Mouse (Mus musculus) forebrain, embryonic 16.5 days (tissue): ENCODE data around the gene Gse1. TPM values are rescaled to one million over a fixed set of nuclear protein-coding genes. Genes with fewer than 3 reads are reported as not detected.
A peak's percentile ranks its signal among the peaks of the same experiment; 100 is the strongest.

Experiments
- ATAC-seq: fragments of 200-750 bp; cut with Nextera tagmentation; 2 replicates; pipeline ENCODE4 v1.8.0; 2017; ENCODE audit warnings: mild to moderate bottlenecking, moderate library complexity
- H3K27ac ChIP-seq: fragments of 300-500 bp; sonication (generic); 2 replicates; pipeline ENCODE4 v1.5.1; 2014; ENCODE audit warnings: low read length, control low read depth
- H3K27me3 ChIP-seq: fragments of 300-500 bp; sonication (generic); replicated peaks from 2 replicates; pipeline ENCODE4 v1.6.1; 2014; ENCODE audit warnings: low read length; ENCODE audit not compliant: control insufficient read depth, insufficient read depth
- H3K36me3 ChIP-seq: fragments of 300-500 bp; sonication (generic); 2 replicates; pipeline ENCODE4 v1.6.1; 2014; ENCODE audit not compliant: control insufficient read depth, insufficient read depth
- H3K4me1 ChIP-seq: fragments of 300-500 bp; sonication (generic); replicated peaks from 2 replicates; pipeline ENCODE4 v1.6.1; 2014; ENCODE audit warnings: low read length; ENCODE audit not compliant: control insufficient read depth, insufficient read depth
- H3K4me2 ChIP-seq: fragments of 300-500 bp; sonication (generic); 2 replicates; pipeline ENCODE4 v1.6.1; 2014; ENCODE audit warnings: mild to moderate bottlenecking, low read length, control low read depth
- H3K4me3 ChIP-seq: fragments of 300-500 bp; sonication (generic); replicated peaks from 2 replicates; pipeline ENCODE4 v1.5.1; 2014; ENCODE audit warnings: mild to moderate bottlenecking, low read length, control low read depth
- H3K9ac ChIP-seq: fragments of 300-500 bp; sonication (generic); replicated peaks from 2 replicates; pipeline ENCODE4 v1.6.1; 2014; ENCODE audit warnings: low read depth, low read length, control low read depth
- H3K9me3 ChIP-seq: fragments of 300-500 bp; sonication (generic); 2 replicates; pipeline ENCODE4 v1.6.1; 2016; ENCODE audit warnings: low read length; ENCODE audit not compliant: control insufficient read depth
- WGBS: fragments of 180-500 bp; shearing (Covaris S2); extraction: QIAGEN DNeasy Blood & Tissue Kit; methylation state at CpG from one replicate; pipeline ENCODE4 v1.1.7; 2014; 5-methylcytosine and 5-hydroxymethylcytosine counted together
- polyA plus RNA-seq: library from polyadenylated mRNA; unstranded; fragments of >200 nt; fragmentation: Nextera tagmentation; extraction: Ambion mirVana; gene quantifications from 2 replicates; pipeline ENCODE4 v1.2.1, GENCODE M21; 2015

Gene Gse1
- polyA plus RNA-seq, 1 experiment from 2014 or later = 34.9 TPM

GRCm38 (mm10) chr8:120505619-120506310 is 277.5 kb downstream of the Gse1 start:
- no peaks in the 10 kb centered on the region for H3K36me3 ChIP-seq
- peaks cover 88% of the 10 kb centered on the region for H3K4me1 ChIP-seq
- H3K27ac ChIP-seq = peak overlapping the region; percentile 86
- WGBS = 5% methylated on average over 23 of the region's 23 CpGs
- ATAC-seq = no peak
- H3K9ac ChIP-seq = peak overlapping the region; percentile 63
- no peaks in the 10 kb centered on the region for H3K27me3 ChIP-seq
- H3K4me3 ChIP-seq = peak overlapping the region; percentile 33; the same call in 1 of the 2 replicates
- H3K4me2 ChIP-seq = peak overlapping the region; percentile 63
- no peaks in the 10 kb centered on the region for H3K9me3 ChIP-seq

- no peaks in the 10 kb centered on the region for H3K36me3 ChIP-seq
- ATAC-seq = no peak
- H3K9me3 ChIP-seq = no peaks in the 10 kb centered on the region
- no peak overlapping the region for H3K4me3 ChIP-seq
- no peak overlapping the region for H3K27ac ChIP-seq
- H3K9ac ChIP-seq = no peak overlapping the region
- H3K27me3 ChIP-seq = no peaks in the 10 kb centered on the region
- WGBS = 47% methylated on average over 2 of the region's 2 CpGs
- H3K4me1 ChIP-seq = peaks cover 88% of the 10 kb centered on the region
- H3K4me2 ChIP-seq = no peak overlapping the region
These were observed 278.3 kb downstream of the Gse1 start for GRCm38 (mm10) chr8:120506562-120506961.

DNA sequence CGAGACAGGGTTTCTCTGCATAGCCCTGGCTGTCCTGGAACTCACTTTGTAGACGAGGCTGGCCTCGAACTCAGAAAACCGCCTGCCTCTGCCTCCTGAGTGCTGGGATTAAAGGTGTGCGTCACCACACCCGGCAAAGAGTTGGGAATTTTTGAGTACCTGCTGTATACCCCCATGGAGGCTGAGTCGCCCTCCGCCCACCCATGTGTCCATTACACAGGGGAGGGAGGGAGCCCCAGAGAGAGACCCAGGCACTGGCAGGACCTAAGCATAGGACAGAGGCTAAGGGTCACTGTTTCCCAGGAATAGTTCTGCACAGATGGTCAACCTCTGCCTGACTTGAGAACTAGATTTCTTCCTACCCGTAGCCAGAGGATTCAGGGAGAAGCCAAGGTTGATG is 279.0 kb downstream of the Gse1 start:
- no peak for ATAC-seq
- 87% methylated on average over 9 of the region's 9 CpGs for WGBS
- Histone ChIP-seq H3K4me3 (no peak overlapping the region), H3K9ac (no peak overlapping the region), H3K27me3 (no peaks in the 10 kb centered on the region), H3K36me3 (no peaks in the 10 kb centered on the region), H3K9me3 (no peaks in the 10 kb centered on the region), H3K4me2 (no peak overlapping the region), H3K27ac (no peak overlapping the region), H3K4me1 (peaks cover 94% of the 10 kb centered on the region)

DNA sequence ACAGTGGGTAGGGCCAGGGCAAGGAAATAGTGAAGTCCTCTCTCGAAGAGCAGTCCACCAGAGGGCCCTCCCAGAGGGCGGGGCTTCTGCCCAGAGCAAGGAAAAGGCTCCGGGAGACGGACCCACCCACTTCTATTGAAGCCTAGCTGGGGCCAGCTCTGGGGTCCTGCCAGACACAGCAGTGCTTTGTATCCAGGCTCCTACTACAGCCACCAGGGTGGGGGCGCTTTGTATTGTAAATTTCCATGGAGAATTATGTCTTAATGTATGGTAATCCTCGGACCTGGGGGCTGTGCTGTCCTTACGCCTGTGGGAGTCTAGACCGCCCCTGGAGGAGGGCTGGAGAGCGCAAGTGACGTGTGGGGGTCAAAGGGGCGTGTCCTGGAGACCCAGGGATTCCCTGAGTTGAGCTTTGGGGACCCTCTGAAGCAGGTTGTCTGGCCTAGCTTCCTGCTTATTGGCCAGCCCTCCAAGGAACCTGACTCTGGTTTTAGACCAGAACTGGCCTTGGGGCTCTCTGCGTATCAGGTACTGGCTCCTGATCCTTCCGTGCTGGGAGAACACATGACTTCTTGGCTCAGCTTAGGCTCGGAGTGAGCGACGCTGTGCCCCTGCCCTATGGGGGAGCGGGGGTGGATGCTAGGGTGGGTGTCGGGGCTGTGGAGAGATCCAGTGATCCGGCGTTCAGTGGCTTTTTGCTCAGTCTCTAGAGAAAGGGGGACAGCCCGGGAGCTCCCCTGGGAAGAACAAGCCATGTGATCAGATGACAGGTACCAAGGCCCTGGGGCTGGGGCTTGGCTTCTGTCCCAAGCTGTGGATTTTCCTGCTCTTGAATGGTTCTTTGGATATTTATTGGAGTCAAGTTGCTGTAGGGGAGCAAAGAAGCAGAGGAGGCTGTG is 281.1 kb downstream of the Gse1 start:
- Histone ChIP-seq H3K27me3 (no peaks in the 10 kb centered on the region), H3K9me3 (no peaks in the 10 kb centered on the region), H3K4me3 (no peak overlapping the region), H3K9ac (peak overlapping the region; percentile 33), H3K27ac (0 out of 2 replicates have a peak overlapping the region, but pooled peaks have one; percentile 3), H3K36me3 (no peaks in the 10 kb centered on the region), H3K4me2 (peak overlapping the region; percentile 27), H3K4me1 (peaks cover 95% of the 10 kb centered on the region)
- WGBS = 2% methylated on average over 21 of the region's 21 CpGs
- ATAC-seq = peak; percentile 57

DNA sequence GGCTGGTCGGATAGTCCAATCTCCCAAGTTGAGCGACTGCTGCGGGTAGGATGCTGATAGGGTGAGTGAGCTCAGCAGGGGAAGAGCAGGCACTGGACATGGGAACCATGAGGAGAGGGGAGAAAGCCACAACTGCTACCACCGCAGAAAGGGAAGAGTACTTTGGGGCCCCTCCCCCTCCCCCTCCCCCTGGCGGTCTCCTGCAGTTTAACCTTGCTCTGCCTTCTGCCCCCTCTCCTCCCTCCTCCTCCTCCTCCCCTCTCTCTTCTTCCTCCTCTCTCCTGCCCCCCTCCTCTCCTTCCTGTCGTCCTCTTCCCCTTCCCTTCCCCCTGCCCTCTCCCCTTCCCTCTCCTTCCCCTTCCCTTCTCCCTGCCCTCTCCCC is 281.8 kb downstream of the Gse1 start:
- H3K9ac ChIP-seq = no peak overlapping the region
- H3K27me3 ChIP-seq = no peaks in the 10 kb centered on the region
- no peaks in the 10 kb centered on the region for H3K9me3 ChIP-seq
- no peaks in the 10 kb centered on the region for H3K36me3 ChIP-seq
- peak overlapping the region; percentile 27; the same call in 1 of the 2 replicates for H3K4me2 ChIP-seq
- H3K27ac ChIP-seq = no peak overlapping the region
- 5% methylated on average over 5 of the region's 6 CpGs for WGBS
- H3K4me1 ChIP-seq = peaks cover 95% of the 10 kb centered on the region
- no peak for ATAC-seq
- H3K4me3 ChIP-seq = no peak overlapping the region

DNA sequence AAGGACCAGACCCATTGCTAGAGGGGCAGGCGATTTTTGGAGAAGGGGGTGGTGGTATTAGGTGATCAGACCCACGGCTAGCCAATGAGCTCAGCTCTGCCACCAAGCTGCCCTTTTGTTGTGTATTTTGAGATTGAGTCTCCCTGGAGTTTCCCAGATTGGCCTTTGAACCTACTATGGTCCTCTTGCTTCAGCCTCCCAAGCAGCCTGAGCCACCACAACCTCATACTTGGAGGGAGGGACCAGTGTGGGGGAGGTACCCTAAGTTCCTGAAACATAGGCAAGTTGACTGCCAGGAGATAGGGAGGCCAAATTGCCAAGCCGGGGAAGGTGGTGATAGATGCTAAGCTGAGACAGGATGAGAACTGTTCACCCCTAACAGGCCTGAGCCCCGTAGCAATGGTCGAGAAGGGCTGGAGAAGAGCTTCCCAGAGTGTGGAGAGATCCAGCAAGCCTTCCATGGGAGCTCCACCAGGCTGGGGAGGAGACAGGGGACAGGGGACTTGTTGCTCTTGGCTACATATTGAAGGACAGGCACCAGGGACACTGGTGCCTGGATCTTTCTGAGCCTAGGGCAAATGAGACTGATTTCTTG is 282.7 kb downstream of the Gse1 start:
- WGBS = 34% methylated on average over 5 of the region's 5 CpGs
- no peaks in the 10 kb centered on the region for H3K27me3 ChIP-seq
- peak overlapping the region; percentile 33; the same call in 1 of the 2 replicates for H3K27ac ChIP-seq
- H3K36me3 ChIP-seq = no peaks in the 10 kb centered on the region
- no peak overlapping the region for H3K4me3 ChIP-seq
- no peak for ATAC-seq
- no peaks in the 10 kb centered on the region for H3K9me3 ChIP-seq
- 0 out of 2 replicates have a peak overlapping the region, but pooled peaks have one; percentile 2 for H3K9ac ChIP-seq
- H3K4me1 ChIP-seq = peaks cover 94% of the 10 kb centered on the region
- H3K4me2 ChIP-seq = no peak overlapping the region

DNA sequence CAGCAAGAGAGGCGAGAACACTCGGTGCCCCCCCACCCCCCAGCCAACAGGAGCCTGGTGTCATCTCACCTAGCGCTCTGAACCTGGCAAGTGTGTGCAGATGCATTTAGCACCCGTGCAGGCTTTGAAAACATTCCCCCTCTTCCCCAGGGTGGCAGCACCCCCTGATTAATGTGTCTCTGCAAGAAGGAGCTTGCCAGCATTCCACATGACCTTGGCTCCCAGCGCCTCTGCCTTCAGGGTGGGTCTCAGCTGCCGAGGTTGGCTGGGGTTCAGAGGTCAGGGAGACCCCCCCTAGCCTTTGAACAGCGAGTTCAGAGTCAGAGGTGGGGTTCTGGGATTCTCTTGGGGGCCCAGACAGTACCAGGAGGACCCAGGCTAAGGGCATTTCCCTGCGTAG is 283.5 kb downstream of the Gse1 start:
- peak overlapping the region; percentile 2; the same call in 1 of the 2 replicates for H3K9ac ChIP-seq
- WGBS = 27% methylated on average over 8 of the region's 8 CpGs
- H3K27ac ChIP-seq = peak overlapping the region; percentile 34
- H3K4me1 ChIP-seq = peaks cover 94% of the 10 kb centered on the region
- H3K9me3 ChIP-seq = no peaks in the 10 kb centered on the region
- H3K36me3 ChIP-seq = no peaks in the 10 kb centered on the region
- no peak overlapping the region for H3K4me3 ChIP-seq
- 0 out of 2 replicates have a peak overlapping the region, but pooled peaks have one; percentile 8 for H3K4me2 ChIP-seq
- ATAC-seq = no peak
- no peaks in the 10 kb centered on the region for H3K27me3 ChIP-seq

DNA sequence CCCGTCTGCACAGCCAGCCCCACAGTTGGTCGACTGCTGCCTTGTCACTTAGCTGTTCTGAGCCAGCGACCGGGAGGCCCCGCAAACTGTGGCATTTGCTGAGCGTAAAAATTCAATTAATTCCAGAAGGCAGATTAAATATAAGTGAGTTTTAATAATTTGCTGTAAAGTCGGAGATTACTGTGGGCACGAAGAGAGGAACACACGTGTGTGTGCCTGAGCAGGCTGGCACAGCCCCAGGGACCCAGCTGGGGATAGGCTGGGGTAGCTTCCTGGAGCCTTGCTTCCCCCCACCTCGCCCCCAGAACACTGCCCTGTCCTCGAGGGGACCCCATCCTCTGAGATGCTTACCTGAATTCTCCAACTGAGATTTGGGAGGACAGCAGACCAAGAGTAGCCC is 284.1 kb downstream of the Gse1 start:
- no peak overlapping the region for H3K4me2 ChIP-seq
- ATAC-seq = no peak
- H3K4me3 ChIP-seq = no peak overlapping the region
- H3K9ac ChIP-seq = no peak overlapping the region; the same call in 1 of the 2 replicates
- peak overlapping the region; percentile 34 for H3K27ac ChIP-seq
- no peaks in the 10 kb centered on the region for H3K27me3 ChIP-seq
- H3K36me3 ChIP-seq = no peaks in the 10 kb centered on the region
- H3K9me3 ChIP-seq = no peaks in the 10 kb centered on the region
- peaks cover 98% of the 10 kb centered on the region for H3K4me1 ChIP-seq
- WGBS = 10% methylated on average over 11 of the region's 11 CpGs

- H3K4me3 ChIP-seq = no peak overlapping the region
- no peaks in the 10 kb centered on the region for H3K36me3 ChIP-seq
- H3K27ac ChIP-seq = peak overlapping the region; percentile 91
- no peak for ATAC-seq
- H3K9me3 ChIP-seq = no peaks in the 10 kb centered on the region
- H3K4me2 ChIP-seq = no peak overlapping the region
- peaks cover 98% of the 10 kb centered on the region for H3K4me1 ChIP-seq
- no peak overlapping the region for H3K9ac ChIP-seq
- no peaks in the 10 kb centered on the region for H3K27me3 ChIP-seq
- 37% methylated on average over 6 of the region's 6 CpGs for WGBS
These were observed 284.9 kb downstream of the Gse1 start for GRCm38 (mm10) chr8:120513145-120513544.
